Mouse (Mus musculus) megakaryocyte, embryonic 14.5 days (primary cell): Measurements from ENCODE around the gene Cit.

ENCODE experiments used
- FLI1 ChIP-seq: IDR thresholded peaks from 2 replicates; pipeline ENCODE4 v1.6.1; 2012; ENCODE audit warnings: low read length, inconsistent platforms, mixed read lengths
- GATA1 ChIP-seq: IDR thresholded peaks from 3 replicates; pipeline ENCODE4 v1.6.1; 2012; ENCODE audit warnings: mixed read lengths, low read length, inconsistent platforms, borderline replicate concordance

DNA sequence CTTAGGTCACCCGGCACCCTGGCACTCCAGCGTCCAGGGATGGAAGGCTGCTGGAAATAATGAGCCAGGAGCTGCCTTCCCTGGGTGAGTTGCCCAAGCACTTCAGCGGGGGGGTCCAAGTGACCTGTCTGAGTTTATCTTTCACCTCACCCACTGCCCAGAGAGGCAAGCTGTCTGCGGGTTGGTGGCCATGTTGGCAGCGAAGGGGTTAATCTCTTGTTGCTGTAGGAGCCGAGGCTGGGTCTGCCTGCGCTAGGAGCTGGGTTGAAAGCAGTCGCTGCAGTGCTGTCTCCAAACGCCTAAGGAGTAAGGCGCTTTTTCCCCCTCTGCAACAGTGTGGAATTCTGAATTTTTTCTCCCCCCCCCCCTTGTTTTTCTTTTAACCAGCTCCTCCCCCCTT lies 63.2 kb downstream of the Cit start:
- TF ChIP-seq GATA1 (no peak), FLI1 (no peak)
